Mouse (Mus musculus): Measurements from ENCODE around the gene Gbe1. TPM values are rescaled to one million over a fixed set of nuclear protein-coding genes. Genes with fewer than 3 reads are reported as not detected.
A peak's percentile ranks its signal among the peaks of the same experiment; 100 is the strongest.

The Gbe1 gene
- total RNA-seq (2021) = 10 to 100 TPM; 80.0 to 81.3 TPM
- long read RNA-seq, experiment 1, partial matches to known transcripts = 9 of 90 reads
- long read RNA-seq, experiment 1, other reads (novel, unspliced or antisense) = 81 of 90 reads
- long read RNA-seq, experiment 2, partial matches to known transcripts = 2 of 28 reads
- long read RNA-seq, experiment 2, other reads (novel, unspliced or antisense) = 25 of 28 reads

- DNase-seq = peak; percentile 96
Measured at GRCm38 (mm10) chr16:70313886-70314577, at the start of gene Gbe1. Gbe1 (plus strand) TSS chr16:70313949.

- DNase-seq = no peak
Measured at GRCm38 (mm10) chr16:70310691-70311090, 3.1 kb upstream of the Gbe1 start.

GRCm38 (mm10) chr16:70313496-70313885, 258 bp upstream of the Gbe1 start:
- peak in 1 of 2 experiments; percentile 16 for DNase-seq

- no peak for DNase-seq
Measured at GRCm38 (mm10) chr16:70314578-70314930, 805 bp downstream of the Gbe1 start.

GRCm38 (mm10) chr16:70315261-70315660, 1.5 kb downstream of the Gbe1 start:
- no peak for DNase-seq

- DNase-seq = no peak
Measured at GRCm38 (mm10) chr16:70315862-70316390, 2.2 kb downstream of the Gbe1 start.

GRCm38 (mm10) chr16:70319388-70319787, 5.6 kb downstream of the Gbe1 start:
- no peak for DNase-seq

GRCm38 (mm10) chr16:70320612-70321280, 7.0 kb downstream of the Gbe1 start:
- DNase-seq = peak in 1 of 2 experiments; percentile 12

- DNase-seq = no peak
Measured at GRCm38 (mm10) chr16:70326339-70326948, 12.7 kb downstream of the Gbe1 start.

- DNase-seq = no peak
Measured at GRCm38 (mm10) chr16:70328566-70328965, 14.8 kb downstream of the Gbe1 start.

GRCm38 (mm10) chr16:70329036-70329435, 15.3 kb downstream of the Gbe1 start:
- DNase-seq = no peak

GRCm38 (mm10) chr16:70329471-70329870, 15.7 kb downstream of the Gbe1 start:
- DNase-seq = no peak

- no peak for DNase-seq
Measured at GRCm38 (mm10) chr16:70330007-70330406, 16.3 kb downstream of the Gbe1 start.

- DNase-seq = peak in 1 of 2 experiments; percentile 7
Measured at GRCm38 (mm10) chr16:70330626-70331275, 17.0 kb downstream of the Gbe1 start.

- no peak for DNase-seq
Measured at GRCm38 (mm10) chr16:70334812-70335211, 21.1 kb downstream of the Gbe1 start.

GRCm38 (mm10) chr16:70335472-70335871, 21.7 kb downstream of the Gbe1 start:
- DNase-seq = no peak

- no peak for DNase-seq
Measured at GRCm38 (mm10) chr16:70337661-70338060, 23.9 kb downstream of the Gbe1 start.

- DNase-seq = no peak
Measured at GRCm38 (mm10) chr16:70344496-70344895, 30.7 kb downstream of the Gbe1 start.

- DNase-seq = no peak
Measured at GRCm38 (mm10) chr16:70345607-70346006, 31.9 kb downstream of the Gbe1 start.

- DNase-seq = no peak
Measured at GRCm38 (mm10) chr16:70350011-70350410, 36.3 kb downstream of the Gbe1 start.

- DNase-seq = peak; percentile 68 to 72
Measured at GRCm38 (mm10) chr16:70351641-70352280, 38.0 kb downstream of the Gbe1 start.

GRCm38 (mm10) chr16:70352571-70352970, 38.8 kb downstream of the Gbe1 start:
- no peak for DNase-seq

Measured in adrenal gland, postnatal 36 days (tissue).